Mouse (Mus musculus) embryonic fibroblast, embryonic 13.5 days (primary cell): ENCODE data around the gene Gm11937. TPM values are rescaled to one million over a fixed set of nuclear protein-coding genes. Genes with fewer than 3 reads are reported as not detected.

ENCODE experiments used
- H3K27ac ChIP-seq: 2 replicates; pipeline ENCODE4 v1.5.1; 2012; ENCODE audit warnings: low read length, control low read depth, inconsistent platforms; ENCODE audit not compliant: insufficient read depth
- H3K4me1 ChIP-seq: 2 replicates; pipeline ENCODE4 v1.6.1; 2011; ENCODE audit warnings: low read length; ENCODE audit not compliant: control insufficient read depth, insufficient read depth
- H3K4me3 ChIP-seq: 2 replicates; pipeline ENCODE4 v1.5.1; 2011; ENCODE audit warnings: mild to moderate bottlenecking, control low read depth, low read length; ENCODE audit not compliant: insufficient read depth
- CTCF ChIP-seq: IDR thresholded peaks from 2 replicates; pipeline ENCODE4 v1.5.1; 2011; ENCODE audit warnings: mild to moderate bottlenecking, control low read depth, low read length, moderate library complexity, borderline replicate concordance; ENCODE audit not compliant: insufficient read depth
- POLR2A ChIP-seq: IDR thresholded peaks from 2 replicates; pipeline ENCODE4 v1.6.1; 2011; ENCODE audit warnings: low read depth, mild to moderate bottlenecking, control low read depth, low read length, moderate library complexity
- polyA plus RNA-seq: library from polyadenylated mRNA; stranded (reverse); fragments of >200 nt; gene quantifications from 2 replicates; pipeline ENCODE4 v1.2.4, GENCODE M21; 2011; ENCODE audit warnings: low read depth; ENCODE audit not compliant: missing spikeins, insufficient read length

The Gm11937 gene
- polyA plus RNA-seq, 1 experiment, result not detected

DNA sequence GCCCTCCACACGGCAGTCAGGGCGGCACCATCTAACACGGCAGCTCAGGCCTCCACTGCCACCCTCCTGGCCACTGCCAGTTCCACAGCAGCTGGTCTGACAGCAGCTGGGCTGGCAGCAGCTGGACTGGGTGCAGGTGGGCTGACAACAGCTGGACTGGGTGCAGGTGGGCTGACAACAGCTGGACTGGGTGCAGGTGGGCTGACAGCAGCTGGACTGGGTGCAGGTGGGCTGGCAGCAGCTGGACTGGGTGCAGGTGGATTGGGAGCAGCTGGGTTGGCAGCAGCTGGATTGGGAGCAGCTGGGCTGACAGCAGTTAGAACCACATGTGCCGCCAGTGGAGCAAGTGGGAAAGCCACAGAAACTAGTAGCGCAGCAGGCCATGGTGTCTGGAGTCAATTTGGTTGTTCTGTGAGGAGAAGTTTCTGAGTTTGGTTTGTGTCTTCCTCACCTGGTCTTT, 26.7 kb downstream of the Gm11937 start, which contains the start of gene Krtap1-4:
Gene Krtap1-4, minus strand, starts transcription at position 410 of the 460 bp plus-strand sequence.
- TF ChIP-seq CTCF (no peak), POLR2A (no peak)
- Histone ChIP-seq H3K27ac (no peak within 1 kb of the TSS), H3K4me3 (no peak within 1 kb of the TSS), H3K4me1 (peaks cover 9% of the 10 kb centered on the region)

DNA sequence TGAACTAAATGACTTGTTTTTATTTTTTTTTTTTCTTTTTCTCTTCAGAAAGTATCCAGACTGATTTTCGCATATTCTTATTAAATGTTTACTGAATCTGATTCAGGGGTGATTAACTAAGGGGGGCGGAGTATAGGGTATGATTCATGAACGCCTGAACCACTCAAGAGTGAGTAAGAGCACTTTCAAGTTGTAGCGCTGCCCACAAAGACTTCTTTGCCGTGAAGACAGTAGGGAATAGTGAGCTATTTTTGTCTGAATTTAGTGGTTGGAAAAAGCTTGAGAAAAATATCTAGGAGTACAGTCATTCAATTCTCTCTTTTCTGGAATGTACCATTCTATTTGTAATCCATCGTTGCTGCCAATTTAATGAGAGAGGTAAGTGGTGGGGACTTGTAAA, 28.4 kb downstream of the Gm11937 start:
- peaks cover 4% of the 10 kb centered on the region for H3K4me1 ChIP-seq
- peak overlapping the region; percentile 98 for H3K27ac ChIP-seq
- H3K4me3 ChIP-seq, result no peak overlapping the region
- no peak for TF ChIP-seq POLR2A
- no peak for TF ChIP-seq CTCF

- peak overlapping the region; percentile 98 for H3K27ac ChIP-seq
- H3K4me3 ChIP-seq, result no peak overlapping the region
- peaks cover 4% of the 10 kb centered on the region for H3K4me1 ChIP-seq
- TF ChIP-seq CTCF, result no peak
These were observed 28.9 kb downstream of the Gm11937 start for GRCm38 (mm10) chr11:99581051-99581450.

GRCm38 (mm10) chr11:99580636-99581035, 29.4 kb downstream of the Gm11937 start, which contains the start of gene Krtap1-5:
TSS of gene Krtap1-5 (minus strand) at chr11:99581016.
- peak within 1 kb of the TSS; percentile 98 for H3K27ac ChIP-seq
- H3K4me1 ChIP-seq, result peaks cover 4% of the 10 kb centered on the region
- no peak for TF ChIP-seq POLR2A
- no peak for TF ChIP-seq CTCF
- H3K4me3 ChIP-seq, result no peak within 1 kb of the TSS

GRCm38 (mm10) chr11:99574106-99574505, 35.9 kb downstream of the Gm11937 start:
- Histone ChIP-seq H3K4me3 (no peak overlapping the region), H3K27ac (no peak overlapping the region), H3K4me1 (peaks cover 2% of the 10 kb centered on the region; the same call in 1 of the 2 replicates)
- no peak for TF ChIP-seq POLR2A
- TF ChIP-seq CTCF, result 0 out of 2 replicates have a peak, but pooled peaks have one; percentile 46

- Histone ChIP-seq H3K4me1 (peaks cover under 1% of the 10 kb centered on the region; the same call in 1 of the 2 replicates), H3K27ac (peak overlapping the region; percentile 81), H3K4me3 (no peak overlapping the region)
- TF ChIP-seq POLR2A, result no peak
- TF ChIP-seq CTCF, result no peak
These were observed 36.8 kb downstream of the Gm11937 start for GRCm38 (mm10) chr11:99573164-99573563.

DNA sequence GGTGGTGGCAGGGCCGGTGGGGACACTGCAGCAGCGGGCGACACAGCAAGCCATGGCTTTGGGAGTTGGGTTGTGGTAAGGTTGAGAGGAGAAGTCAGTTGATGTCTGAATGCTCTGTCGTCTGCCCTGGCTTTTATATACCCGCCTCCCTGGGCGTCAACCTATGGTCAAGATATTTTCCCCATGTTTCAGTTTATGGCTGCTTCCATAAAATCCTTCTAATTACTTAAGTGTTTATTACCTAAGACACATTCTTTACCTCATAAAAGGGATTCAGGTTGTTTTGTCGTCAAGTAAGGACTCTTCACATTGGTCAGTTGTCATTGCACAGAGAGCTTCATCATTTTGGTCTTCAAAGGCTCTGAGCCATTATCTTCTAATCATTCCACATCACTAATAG, 43.5 kb downstream of the Gm11937 start, which contains the start of gene Krtap3-1:
Gene Krtap3-1, minus strand, starts transcription at position 101 of the 400 bp plus-strand sequence.
- TF ChIP-seq POLR2A (no peak), CTCF (no peak)
- H3K4me1 ChIP-seq, result peaks cover 4% of the 10 kb centered on the region; the same call in 1 of the 2 replicates
- no peak within 1 kb of the TSS for H3K4me3 ChIP-seq
- H3K27ac ChIP-seq, result no peak within 1 kb of the TSS

DNA sequence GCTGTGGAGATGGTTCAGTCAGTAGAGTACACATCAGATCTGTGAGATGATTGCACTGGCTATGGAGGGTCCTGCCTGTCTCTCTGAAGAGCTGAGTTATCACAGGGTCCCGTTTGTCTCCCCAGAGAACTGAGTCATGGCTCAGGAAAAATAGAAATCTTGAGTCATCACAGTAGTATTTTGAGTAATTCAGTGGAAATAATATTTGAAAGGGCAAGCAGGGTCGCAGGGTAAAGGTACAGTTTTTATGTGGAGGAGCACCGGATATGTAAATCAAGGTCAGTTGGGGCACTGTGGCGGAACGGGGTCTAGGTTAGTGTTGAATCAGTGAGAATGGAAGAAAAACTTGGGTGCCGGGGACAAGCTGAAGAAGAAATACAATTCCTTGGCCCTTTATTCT, 47.4 kb downstream of the Gm11937 start:
- TF ChIP-seq POLR2A (no peak), CTCF (no peak)
- H3K4me3 ChIP-seq, result no peak overlapping the region

More for the DNA sequence above, 47.4 kb downstream of the Gm11937 start:
- Histone ChIP-seq H3K27ac (no peak overlapping the region), H3K4me1 (peaks cover 9% of the 10 kb centered on the region; the same call in 1 of the 2 replicates)

Other genes with a start within 250 kb of the Gm11937 start
- gene Krt28, start 235.3 kb downstream of the Gm11937 start, polyA plus RNA-seq, result not detected in 2 replicates
- gene Krt10, start 220.8 kb downstream of the Gm11937 start, polyA plus RNA-seq, result 4.0 and 4.5 TPM in 2 replicates
- not detected in 2 replicates for gene Krt12, start 187.9 kb downstream of the Gm11937 start, polyA plus RNA-seq
- 1.7 and 3.9 TPM in 2 replicates for gene Krt20, start 172.0 kb downstream of the Gm11937 start, polyA plus RNA-seq
- not detected in 2 replicates for gene Krt23, start 117.1 kb downstream of the Gm11937 start, polyA plus RNA-seq
- gene Krt39, start 88.9 kb downstream of the Gm11937 start, polyA plus RNA-seq, result not detected in 2 replicates
- gene Krt40, start 67.0 kb downstream of the Gm11937 start, polyA plus RNA-seq, result not detected in 2 replicates
- gene Krtap3-3, start 59.3 kb downstream of the Gm11937 start, polyA plus RNA-seq, result not detected in 2 replicates
- gene Krtap3-2, start 53.3 kb downstream of the Gm11937 start, polyA plus RNA-seq, result not detected in 2 replicates
- not detected in 2 replicates for gene Gm11939, start 50.7 kb downstream of the Gm11937 start, polyA plus RNA-seq
- not detected in 2 replicates for gene Krtap3-1, start 43.6 kb downstream of the Gm11937 start, polyA plus RNA-seq
- not detected in 2 replicates for gene Krtap1-5, start 29.2 kb downstream of the Gm11937 start, polyA plus RNA-seq
- gene Krtap1-4, start 26.5 kb downstream of the Gm11937 start, polyA plus RNA-seq, result not detected in 2 replicates
- gene Krtap1-3, start 18.9 kb downstream of the Gm11937 start, polyA plus RNA-seq, result not detected in 2 replicates
- gene Krtap9-3, start 12.1 kb downstream of the Gm11937 start, polyA plus RNA-seq, result not detected in 2 replicates
- gene Gm11938, start 6.9 kb downstream of the Gm11937 start, polyA plus RNA-seq, result not detected in 2 replicates
- gene Krtap2-4, start 4.7 kb upstream of the Gm11937 start, polyA plus RNA-seq, result not detected in 2 replicates
- gene Gm11562, start 10.2 kb upstream of the Gm11937 start, polyA plus RNA-seq, result not detected in 2 replicates
- not detected in 2 replicates for gene Krtap4-1, start 18.0 kb upstream of the Gm11937 start, polyA plus RNA-seq
- not detected in 2 replicates for gene Krtap4-2, start 24.9 kb upstream of the Gm11937 start, polyA plus RNA-seq
- gene Krtap4-7, start 33.9 kb upstream of the Gm11937 start, polyA plus RNA-seq, result not detected in 2 replicates
- not detected in 2 replicates for gene Gm11555, start 40.0 kb upstream of the Gm11937 start, polyA plus RNA-seq
- gene Gm11563, start 48.8 kb upstream of the Gm11937 start, polyA plus RNA-seq, result not detected in 2 replicates
- not detected in 2 replicates for gene Krtap4-6, start 55.8 kb upstream of the Gm11937 start, polyA plus RNA-seq
- not detected in 2 replicates for gene Gm14190, start 80.6 kb upstream of the Gm11937 start, polyA plus RNA-seq
- not detected in 2 replicates for gene Gm14180, start 124.1 kb upstream of the Gm11937 start, polyA plus RNA-seq
- gene Gm11595, start 162.7 kb upstream of the Gm11937 start, polyA plus RNA-seq, result not detected in 2 replicates
- gene Krtap4-8, start 170.5 kb upstream of the Gm11937 start, polyA plus RNA-seq, result not detected in 2 replicates
- gene Krtap4-9, start 175.0 kb upstream of the Gm11937 start, polyA plus RNA-seq, result not detected in 2 replicates
- gene Gm11596, start 183.3 kb upstream of the Gm11937 start, polyA plus RNA-seq, result not detected in 2 replicates
- gene Gm11569, start 188.7 kb upstream of the Gm11937 start, polyA plus RNA-seq, result not detected in 2 replicates
- not detected in 2 replicates for gene Gm11554, start 194.3 kb upstream of the Gm11937 start, polyA plus RNA-seq
- gene Krtap4-13, start 199.7 kb upstream of the Gm11937 start, polyA plus RNA-seq, result not detected in 2 replicates
- not detected in 2 replicates for gene Gm11564, start 205.5 kb upstream of the Gm11937 start, polyA plus RNA-seq
- not detected in 2 replicates for gene 2300003K06Rik, start 227.9 kb upstream of the Gm11937 start, polyA plus RNA-seq
- gene Krtap4-16, start 241.4 kb upstream of the Gm11937 start, polyA plus RNA-seq, result not detected in 2 replicates
- gene Gm11568, start 247.7 kb upstream of the Gm11937 start, polyA plus RNA-seq, result not detected in 2 replicates